Mouse (Mus musculus) limb, embryonic 14.5 days (tissue): ENCODE measurements around the gene Ccdc88c. TPM values are rescaled to one million over a fixed set of nuclear protein-coding genes. Genes with fewer than 3 reads are reported as not detected.

ENCODE experiments used
- ATAC-seq: fragments of 200-750 bp; cut with Nextera tagmentation; 2 replicates; pipeline ENCODE4 v1.8.0; 2017; ENCODE audit warnings: low read depth, moderate number of reproducible peaks, moderate TSS enrichment; ENCODE audit not compliant: low FRiP score
- DNase-seq: peaks from one replicate; pipeline ENCODE4 v3.0.0-alpha.2; 2015; ENCODE audit warnings: low spot score
- H3K27ac ChIP-seq: fragments of 300-500 bp; sonication (generic); replicated peaks from 2 replicates; pipeline ENCODE4 v1.5.1; 2014; ENCODE audit warnings: low read depth, mild to moderate bottlenecking, low read length, moderate library complexity, mixed read lengths
- H3K27me3 ChIP-seq: fragments of 300-500 bp; sonication (generic); 2 replicates; pipeline ENCODE4 v1.6.1; 2014; ENCODE audit warnings: low read length, mixed read lengths; ENCODE audit not compliant: control insufficient read depth, insufficient read depth
- H3K36me3 ChIP-seq: fragments of 300-500 bp; sonication (generic); 2 replicates; pipeline ENCODE4 v1.6.1; 2014; ENCODE audit warnings: mild to moderate bottlenecking, low read length, moderate library complexity, mixed read lengths; ENCODE audit not compliant: control insufficient read depth, insufficient read depth
- H3K4me1 ChIP-seq: fragments of 300-500 bp; sonication (generic); 2 replicates; pipeline ENCODE4 v1.6.1; 2014; ENCODE audit warnings: antibody characterized with exemption, low read length, mixed read lengths; ENCODE audit not compliant: control insufficient read depth, insufficient read depth
- H3K4me2 ChIP-seq: fragments of 300-500 bp; sonication (generic); replicated peaks from 2 replicates; pipeline ENCODE4 v1.6.1; 2014; ENCODE audit warnings: low read depth, mild to moderate bottlenecking, low read length, moderate library complexity; ENCODE audit not compliant: severe bottlenecking
- H3K4me3 ChIP-seq: fragments of 300-500 bp; sonication (generic); replicated peaks from 2 replicates; pipeline ENCODE4 v1.5.1; 2014; ENCODE audit warnings: low read length
- H3K9ac ChIP-seq: fragments of 300-500 bp; sonication (generic); 2 replicates; pipeline ENCODE4 v1.6.1; 2014; ENCODE audit warnings: mild to moderate bottlenecking, low read depth, low read length, moderate library complexity; ENCODE audit not compliant: severe bottlenecking
- H3K9me3 ChIP-seq: fragments of 300-500 bp; sonication (generic); 2 replicates; pipeline ENCODE4 v1.6.1; 2016; ENCODE audit warnings: low read length; ENCODE audit not compliant: control insufficient read depth
- POLR2A ChIP-seq: fragments of 200-500 bp; IDR thresholded peaks from 2 replicates; pipeline ENCODE4 v1.8.0; 2012; ENCODE audit warnings: inconsistent platforms, mild to moderate bottlenecking, moderate library complexity, borderline replicate concordance; ENCODE audit not compliant: insufficient read depth, insufficient read length; ENCODE audit errors: extremely low read depth
- WGBS: fragments of 180-500 bp; shearing (Covaris S2); extraction: QIAGEN DNeasy Blood & Tissue Kit; methylation state at CpG from one replicate; pipeline ENCODE4 v1.1.7; 2014; 5-methylcytosine and 5-hydroxymethylcytosine counted together
- polyA plus RNA-seq, 2 experiments: library from polyadenylated mRNA; depleted of rRNA in 1 of 2; stranded (reverse) in 1 of 2; unstranded in 1 of 2; fragments of >200 nt; fragmentation: Nextera tagmentation in 1 of 2; extraction: Ambion mirVana in 1 of 2; gene quantifications; 2 replicates each; pipeline versions ENCODE4 v1.2.1 to v1.2.3; 2012 to 2014

Gene Ccdc88c
- polyA plus RNA-seq, 2 experiments: 5.2 to 6.5 TPM

GRCm38 (mm10) chr12:101007968-101008481 is 20.8 kb downstream of the Ccdc88c start:
- Histone ChIP-seq H3K36me3 (no peaks in the 10 kb centered on the region), H3K9me3 (no peaks in the 10 kb centered on the region), H3K9ac (no peak overlapping the region), H3K27ac (no peak overlapping the region), H3K4me1 (peaks cover 18% of the 10 kb centered on the region), H3K27me3 (no peaks in the 10 kb centered on the region), H3K4me3 (no peak overlapping the region), H3K4me2 (no peak overlapping the region)
- peak; percentile 58; the same call in 1 of the 2 replicates for ATAC-seq
- 21% methylated on average over 10 of the region's 10 CpGs for WGBS
- no peak for DNase-seq
- no peak for TF ChIP-seq POLR2A

- no peak overlapping the region for H3K4me3 ChIP-seq
- H3K4me2 ChIP-seq: no peak overlapping the region
- no peaks in the 10 kb centered on the region for H3K9me3 ChIP-seq
- no peak for TF ChIP-seq POLR2A
- DNase-seq (no peak), ATAC-seq (no peak)
- 75% methylated on average over 9 of the region's 9 CpGs for WGBS
- peaks cover 13% of the 10 kb centered on the region for H3K4me1 ChIP-seq
- H3K27ac ChIP-seq: no peak overlapping the region
- H3K27me3 ChIP-seq: no peaks in the 10 kb centered on the region
- H3K36me3 ChIP-seq: no peaks in the 10 kb centered on the region
- no peak overlapping the region for H3K9ac ChIP-seq
Observed at GRCm38 (mm10) chr12:101007427-101007826, 21.4 kb downstream of the Ccdc88c start.

- no peak overlapping the region for H3K4me3 ChIP-seq
- no peaks in the 10 kb centered on the region for H3K36me3 ChIP-seq
- no peak overlapping the region for H3K27ac ChIP-seq
- DNase-seq (no peak), ATAC-seq (no peak)
- 85% methylated on average over 12 of the region's 12 CpGs for WGBS
- H3K9ac ChIP-seq: no peak overlapping the region
- peaks cover 8% of the 10 kb centered on the region; the same call in 1 of the 2 replicates for H3K4me1 ChIP-seq
- no peak for TF ChIP-seq POLR2A
- no peaks in the 10 kb centered on the region for H3K27me3 ChIP-seq
- H3K4me2 ChIP-seq: no peak overlapping the region
- H3K9me3 ChIP-seq: no peaks in the 10 kb centered on the region
Observed at GRCm38 (mm10) chr12:101005665-101006420, 23.0 kb downstream of the Ccdc88c start.

GRCm38 (mm10) chr12:101004982-101005381 is 23.9 kb downstream of the Ccdc88c start:
- Histone ChIP-seq H3K27ac (no peak overlapping the region), H3K27me3 (no peaks in the 10 kb centered on the region), H3K4me1 (peaks cover 8% of the 10 kb centered on the region; the same call in 1 of the 2 replicates), H3K4me3 (no peak overlapping the region), H3K4me2 (no peak overlapping the region), H3K36me3 (no peaks in the 10 kb centered on the region), H3K9me3 (no peaks in the 10 kb centered on the region), H3K9ac (no peak overlapping the region)
- TF ChIP-seq POLR2A: no peak
- DNase-seq (no peak), ATAC-seq (no peak)
- WGBS: 81% methylated on average over 5 of the region's 5 CpGs

GRCm38 (mm10) chr12:101002801-101003513 is 25.9 kb downstream of the Ccdc88c start:
- DNase-seq: peak; percentile 52
- WGBS: 38% methylated on average over 4 of the region's 4 CpGs
- Histone ChIP-seq H3K27me3 (no peaks in the 10 kb centered on the region), H3K27ac (no peak overlapping the region), H3K4me1 (peaks cover 18% of the 10 kb centered on the region), H3K9ac (no peak overlapping the region), H3K9me3 (no peaks in the 10 kb centered on the region), H3K4me2 (no peak overlapping the region), H3K36me3 (no peaks in the 10 kb centered on the region), H3K4me3 (no peak overlapping the region)
- no peak for TF ChIP-seq POLR2A
- ATAC-seq: no peak
